Mouse (Mus musculus): ENCODE data around the gene Camk1g. TPM values are rescaled to one million over a fixed set of nuclear protein-coding genes. Genes with fewer than 3 reads are reported as not detected.
A peak's percentile ranks its signal among the peaks of the same experiment; 100 is the strongest.

Camk1g gene
- total RNA-seq, 2 experiments from 2014 or later, result 38.1 to 38.2 TPM

DNA sequence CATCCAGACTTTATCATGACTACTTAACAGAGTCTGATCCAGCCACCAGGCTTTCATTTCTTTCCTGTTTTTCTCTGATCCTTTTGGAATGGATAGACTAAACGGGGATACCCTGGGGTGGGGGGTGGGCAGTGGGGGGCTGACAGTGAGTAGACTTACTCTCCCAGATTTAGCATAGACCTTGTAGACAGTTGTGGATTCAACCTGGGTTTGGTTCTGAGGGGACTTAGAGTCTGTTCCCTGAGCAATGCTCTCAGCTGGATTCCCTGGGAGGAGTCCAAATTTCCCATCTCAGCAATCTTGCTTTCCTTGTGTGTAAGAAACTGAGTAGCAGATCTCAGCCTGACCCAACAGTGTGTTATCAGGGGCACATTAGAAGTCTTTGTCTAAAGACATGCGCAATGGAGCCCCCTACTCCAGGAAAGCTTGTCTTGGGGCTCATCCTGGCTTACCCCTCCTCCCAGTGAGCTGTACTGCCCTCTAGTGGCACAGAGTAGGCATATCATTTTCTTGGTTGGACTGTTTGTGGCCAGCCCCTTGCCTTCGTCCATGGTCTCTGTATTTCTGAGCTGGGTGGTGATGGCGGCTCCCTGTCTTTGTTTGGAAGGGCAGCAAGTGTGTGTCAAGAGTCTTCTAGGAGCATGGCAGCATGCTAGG lies 6.5 kb upstream of the Camk1g start:
- peak in 1 of 2 experiments; percentile 48 for DNase-seq (ENCODE audit: low spot score in 2 of 2)

DNA sequence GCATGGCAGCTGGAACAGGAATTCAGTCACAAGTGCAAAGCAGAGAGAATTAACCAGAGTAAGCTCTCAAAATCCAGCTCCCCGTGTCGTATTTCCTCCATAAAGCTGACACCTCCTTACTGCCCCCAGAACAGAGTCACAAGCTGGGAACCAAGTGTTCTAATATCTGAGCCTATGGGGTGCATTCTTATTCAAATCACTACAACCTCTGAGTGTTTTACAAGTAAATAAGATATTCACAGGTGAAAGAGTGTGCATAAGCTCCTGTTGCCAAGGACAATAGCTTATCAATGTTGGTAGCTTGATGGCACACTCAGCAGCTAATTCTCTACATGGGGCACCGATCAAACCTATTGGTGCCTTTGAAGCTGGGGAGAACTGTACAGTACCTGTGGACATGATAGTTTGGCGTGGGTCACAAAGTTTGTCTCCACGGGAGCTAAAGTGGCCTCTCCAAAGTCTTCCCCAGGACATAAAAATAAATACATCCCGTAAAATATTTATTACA lies 3.9 kb upstream of the Camk1g start:
- DNase-seq (ENCODE audit: low spot score in 2 of 2), result no peak

DNA sequence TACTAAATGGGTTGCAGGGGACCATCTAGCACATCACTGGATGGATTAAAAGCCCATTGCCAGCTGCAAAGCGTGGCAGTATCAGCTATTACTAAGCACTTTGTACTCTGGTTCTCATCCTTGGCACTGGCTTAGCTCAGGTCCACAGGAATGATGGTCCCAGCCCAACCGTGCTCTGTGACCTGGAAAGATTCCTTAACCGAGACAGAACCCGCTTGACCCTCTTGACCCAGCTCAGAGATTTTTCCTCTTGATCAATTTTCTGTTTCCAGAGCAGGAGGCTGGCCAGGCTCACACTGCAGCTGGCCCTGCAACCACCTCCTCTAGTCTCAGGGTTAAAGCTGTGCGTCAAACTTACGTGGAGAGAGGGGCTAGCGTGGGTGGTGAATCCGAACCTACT lies 1.0 kb downstream of the Camk1g start:
- no peak for DNase-seq (ENCODE audit: low spot score in 2 of 2)

DNA sequence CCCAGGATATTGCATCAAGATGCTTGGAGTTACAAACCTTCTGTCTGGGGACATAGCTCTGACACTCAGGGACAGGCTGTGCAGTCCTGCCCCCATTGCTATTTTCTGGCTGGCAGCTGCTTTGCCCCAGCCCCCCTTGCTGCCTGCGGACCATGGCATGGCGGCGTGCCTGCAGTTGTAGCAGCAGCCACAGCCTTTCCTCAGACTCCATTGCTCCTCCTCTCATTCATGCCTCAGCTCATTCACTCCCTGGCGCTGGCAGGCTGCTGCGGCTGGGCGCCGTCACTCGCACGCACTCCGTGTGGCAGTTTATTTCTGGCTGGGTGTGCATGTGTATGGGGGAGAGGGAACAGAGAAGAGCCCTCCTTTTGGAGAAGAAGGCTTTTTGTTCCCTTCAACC lies 2.0 kb downstream of the Camk1g start:
- DNase-seq (ENCODE audit: low spot score in 2 of 2), result peak; percentile 63 to 83

DNA sequence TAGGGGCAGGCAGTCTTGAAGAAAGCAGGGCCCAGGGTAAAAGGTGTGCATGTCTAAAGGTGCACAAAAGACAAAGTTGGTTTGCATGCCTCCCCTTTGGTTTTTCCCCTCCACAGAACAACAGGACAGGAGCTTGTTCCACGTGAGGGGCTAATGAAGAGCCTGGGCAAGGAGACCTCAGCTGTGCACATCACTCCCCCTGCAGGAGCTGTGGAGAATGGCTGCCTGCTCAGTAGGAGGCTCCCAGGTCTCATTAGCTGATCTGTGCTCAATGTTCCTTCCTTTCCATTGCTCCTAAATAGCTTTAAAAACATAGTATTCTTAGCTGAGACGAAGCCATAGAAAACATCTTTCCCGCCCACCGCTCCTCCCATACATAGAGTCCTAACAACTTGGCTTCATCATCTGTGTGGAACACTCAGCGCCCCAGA lies 6.3 kb downstream of the Camk1g start:
- DNase-seq (ENCODE audit: low spot score in 2 of 2), result peak; percentile 69 to 71

DNA sequence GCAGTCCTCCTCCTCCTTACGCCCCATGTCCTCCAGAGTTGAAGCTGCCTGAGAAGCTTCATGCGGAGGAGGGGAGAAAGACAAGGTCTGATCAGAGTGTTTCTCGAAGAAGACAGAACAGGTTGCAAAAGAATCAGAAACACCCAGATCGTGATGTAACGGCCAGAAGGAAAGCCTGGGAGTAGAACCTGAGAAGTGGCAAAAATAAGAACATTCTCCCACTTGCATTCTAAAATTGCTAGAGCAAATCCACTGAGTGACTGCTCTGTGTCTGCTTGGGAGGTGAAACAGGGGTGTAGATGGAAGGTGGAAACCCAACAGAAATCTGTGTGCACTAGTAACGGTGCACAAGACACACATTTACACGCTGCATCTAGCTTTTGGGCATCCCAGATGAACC lies 8.0 kb downstream of the Camk1g start:
- no peak for DNase-seq (ENCODE audit: low spot score in 2 of 2)

DNA sequence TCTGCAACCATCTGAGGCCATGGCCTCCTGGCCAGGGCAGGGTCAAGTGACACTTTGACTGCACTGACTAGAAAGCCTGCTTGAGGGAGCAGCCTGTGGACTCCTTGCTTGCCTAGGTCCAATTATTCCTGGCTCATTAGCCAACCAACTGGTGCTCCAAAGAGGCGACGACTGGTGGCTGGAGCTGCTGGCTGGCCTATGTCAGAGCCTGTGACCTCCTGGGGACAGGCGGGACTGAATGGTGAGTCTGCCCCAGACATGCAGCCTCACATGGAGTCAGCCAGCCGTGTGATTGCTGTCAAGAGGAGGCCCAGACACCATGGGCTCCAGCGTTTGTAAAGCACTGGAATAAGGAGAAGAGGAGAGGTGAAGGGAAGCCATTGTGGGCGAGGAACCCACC lies 8.9 kb downstream of the Camk1g start:
- no peak for DNase-seq (ENCODE audit: low spot score in 2 of 2)

DNA sequence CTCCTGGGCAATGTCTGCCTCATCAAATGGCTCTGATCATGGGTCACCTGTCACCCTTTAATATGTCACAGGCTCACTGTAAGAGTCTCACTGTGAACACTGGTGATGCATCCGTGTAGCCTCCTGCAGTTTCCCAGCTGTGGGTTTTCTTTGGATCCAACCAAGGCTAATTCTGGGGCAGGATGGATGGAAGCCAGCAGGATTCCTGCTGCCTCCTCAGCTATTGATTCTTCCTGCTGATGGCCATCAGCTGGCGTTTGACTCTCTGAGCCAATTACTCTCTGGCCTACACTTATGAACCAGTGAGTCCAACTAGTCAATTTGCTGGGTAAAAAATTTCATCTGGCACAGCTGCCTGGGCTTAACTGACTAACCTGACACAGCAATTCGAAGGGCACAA lies 10.9 kb downstream of the Camk1g start:
- no peak for DNase-seq (ENCODE audit: low spot score in 2 of 2)

DNA sequence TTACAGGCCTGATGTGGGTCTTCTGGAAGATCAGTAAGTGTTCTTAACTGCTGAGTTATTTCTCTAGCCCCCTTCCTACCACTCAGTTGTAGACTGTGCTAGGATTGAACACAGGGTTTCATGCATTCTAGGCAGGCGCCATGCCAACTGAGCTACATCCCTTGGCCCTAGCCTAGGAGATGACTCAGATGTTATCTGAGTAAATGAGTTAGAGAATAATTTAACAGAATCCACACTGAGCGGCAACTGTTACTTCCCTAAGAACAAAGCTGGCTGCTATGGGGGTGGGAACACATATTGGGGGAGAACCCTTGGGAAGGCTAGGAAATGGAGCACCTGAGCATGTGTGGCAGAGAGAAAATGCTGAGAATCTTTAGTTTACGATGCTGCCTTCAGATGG lies 18.5 kb downstream of the Camk1g start:
- DNase-seq (ENCODE audit: low spot score in 2 of 2), result peak; percentile 69 to 72

DNA sequence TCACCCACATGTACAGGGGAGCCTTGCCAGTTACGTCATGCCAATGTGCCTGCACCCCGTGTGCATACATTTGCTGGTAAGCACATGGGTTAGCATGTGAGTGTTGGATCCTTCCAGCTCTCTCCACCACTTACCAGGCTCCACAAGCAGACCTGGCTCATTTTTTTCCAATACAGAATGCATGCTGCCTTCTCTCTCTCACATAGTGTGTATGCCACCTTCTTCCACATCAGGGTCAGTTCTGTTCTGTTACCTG lies 19.6 kb downstream of the Camk1g start:
- DNase-seq (ENCODE audit: low spot score in 2 of 2), result peak; percentile 78

DNA sequence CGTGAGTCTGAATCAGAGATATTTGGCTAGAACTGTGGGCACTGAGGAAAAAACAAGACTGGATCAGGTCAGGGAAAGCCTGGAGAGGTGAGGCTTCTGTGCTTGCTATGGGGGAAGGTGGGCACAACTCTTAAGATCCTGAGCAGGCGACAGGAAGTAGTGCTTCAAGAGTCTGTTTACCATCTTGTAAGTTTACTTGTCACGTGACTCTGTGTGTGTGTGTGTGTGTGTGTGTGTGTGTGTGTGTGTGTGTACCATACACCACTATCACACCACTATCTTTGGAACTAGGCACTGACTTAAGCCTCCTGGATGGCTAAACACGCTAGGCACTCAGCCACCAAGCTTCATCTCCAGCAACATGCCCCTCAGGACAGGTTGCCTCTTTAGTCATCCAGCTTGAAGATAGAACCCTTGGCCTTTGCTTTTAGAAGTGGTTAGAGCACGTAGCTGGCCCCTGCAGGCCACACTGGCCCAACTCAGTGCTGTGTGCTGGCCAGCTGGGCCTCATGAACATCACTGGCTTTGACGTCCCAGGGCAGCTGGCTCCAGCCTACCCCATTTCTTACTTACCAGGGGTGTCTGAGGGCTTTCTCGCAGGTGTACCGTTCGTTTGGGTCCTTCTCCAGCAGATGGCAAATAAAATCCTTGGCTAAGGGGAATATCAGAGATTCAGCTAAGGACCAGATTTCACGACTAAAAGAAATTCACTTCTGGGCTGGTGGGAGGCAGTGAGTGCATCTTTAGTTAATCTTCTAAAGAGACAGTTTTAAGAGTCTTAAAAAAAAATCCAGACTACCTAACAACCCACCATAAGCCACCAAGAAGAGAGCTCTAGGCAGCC lies 20.2 kb downstream of the Camk1g start:
- DNase-seq (ENCODE audit: low spot score in 2 of 2), result no peak

DNA sequence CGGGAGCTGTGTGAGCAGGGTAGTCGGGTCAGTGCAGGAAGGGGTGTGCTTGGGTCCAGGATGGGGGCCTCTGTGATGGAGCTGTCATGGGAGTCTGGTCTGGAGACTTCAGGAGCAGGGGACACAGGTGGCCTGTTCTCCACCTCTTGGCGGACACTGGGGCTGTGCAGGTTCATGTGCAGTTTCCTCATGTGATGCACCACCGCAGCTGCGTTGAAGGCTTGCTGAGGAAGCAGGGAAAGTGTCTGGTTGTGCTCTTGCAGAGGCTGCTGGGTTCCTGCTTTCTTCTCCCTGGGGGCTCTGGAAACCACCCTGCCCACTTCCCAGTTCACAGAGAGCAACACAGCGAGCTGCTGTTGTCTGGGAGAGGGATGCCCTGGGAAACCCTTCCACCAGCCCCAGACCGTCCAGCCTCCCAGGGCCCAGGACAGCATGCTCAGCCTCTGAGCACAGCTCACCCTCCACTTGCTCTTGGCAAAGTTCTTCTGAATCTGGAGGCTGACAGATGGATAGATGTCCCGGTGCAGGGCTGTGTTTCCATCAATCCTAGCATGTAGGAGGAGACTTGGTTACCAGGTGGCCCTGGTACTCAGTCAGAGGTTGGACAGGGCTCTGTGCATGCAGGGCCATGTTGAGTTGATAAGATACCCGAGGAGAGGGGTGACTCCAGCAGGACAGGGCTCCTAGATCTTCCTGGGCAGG lies 21.7 kb downstream of the Camk1g start:
- no peak for DNase-seq (ENCODE audit: low spot score in 2 of 2)

DNA sequence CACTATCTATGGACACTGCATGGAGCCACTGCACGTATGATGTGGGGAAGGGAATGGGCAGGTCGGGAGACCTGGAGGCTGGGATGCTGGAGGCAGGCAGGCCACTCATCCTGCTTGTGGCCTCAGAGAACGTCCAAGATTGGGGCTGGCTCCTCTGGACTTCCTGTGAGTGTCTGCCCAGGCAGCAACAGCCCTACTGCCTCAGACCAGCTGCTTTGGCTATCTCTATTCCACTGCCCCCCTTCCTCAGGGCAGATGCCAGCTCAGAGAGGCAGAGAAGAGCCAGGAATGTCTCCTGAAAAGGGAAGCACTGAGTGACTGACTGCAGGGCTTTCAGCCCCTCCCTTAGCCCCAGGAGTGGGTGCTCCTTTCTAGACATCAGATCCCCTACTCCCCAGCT lies 23.2 kb downstream of the Camk1g start:
- no peak for DNase-seq (ENCODE audit: low spot score in 2 of 2)

DNA sequence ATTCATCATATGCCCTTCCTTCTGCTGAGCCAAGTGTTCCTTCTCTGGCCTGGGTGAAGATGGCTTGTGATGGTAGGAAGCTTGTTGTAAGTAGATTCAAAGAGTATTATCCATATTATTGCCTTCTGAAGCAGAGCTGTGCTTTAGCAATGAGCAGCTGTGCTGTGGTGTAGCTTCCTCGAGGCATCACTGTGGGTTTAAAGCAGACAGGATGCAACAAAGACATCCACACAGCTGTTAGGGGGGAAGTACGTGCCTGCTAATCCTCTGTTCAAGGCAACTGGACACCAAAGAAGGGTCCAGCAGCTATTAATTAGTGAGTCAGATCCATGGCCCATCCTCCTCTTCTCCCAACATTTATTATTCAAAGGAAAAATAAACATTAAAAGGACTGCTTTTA lies 25.1 kb downstream of the Camk1g start:
- DNase-seq (ENCODE audit: low spot score in 2 of 2), result no peak

DNA sequence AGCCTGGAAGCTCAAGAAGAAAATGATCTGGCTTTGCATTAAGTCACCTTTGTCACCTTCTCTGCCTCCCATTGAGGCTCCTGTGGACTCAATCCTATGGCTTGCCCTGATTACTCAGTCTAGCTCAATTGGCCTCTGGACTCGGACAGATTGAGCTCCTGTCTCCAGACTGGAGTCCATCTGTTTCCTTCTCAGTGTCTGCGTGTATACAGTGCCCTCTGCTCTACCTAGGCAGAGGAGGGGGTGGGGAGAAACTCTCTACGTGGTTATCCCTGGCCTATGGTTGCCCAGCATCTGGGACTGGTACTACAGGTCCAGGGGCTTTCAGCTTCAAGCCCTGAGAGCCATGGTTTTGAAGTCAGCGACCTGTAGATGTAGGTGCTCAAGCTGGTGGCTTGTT lies 26.2 kb downstream of the Camk1g start:
- DNase-seq (ENCODE audit: low spot score in 2 of 2), result no peak

DNA sequence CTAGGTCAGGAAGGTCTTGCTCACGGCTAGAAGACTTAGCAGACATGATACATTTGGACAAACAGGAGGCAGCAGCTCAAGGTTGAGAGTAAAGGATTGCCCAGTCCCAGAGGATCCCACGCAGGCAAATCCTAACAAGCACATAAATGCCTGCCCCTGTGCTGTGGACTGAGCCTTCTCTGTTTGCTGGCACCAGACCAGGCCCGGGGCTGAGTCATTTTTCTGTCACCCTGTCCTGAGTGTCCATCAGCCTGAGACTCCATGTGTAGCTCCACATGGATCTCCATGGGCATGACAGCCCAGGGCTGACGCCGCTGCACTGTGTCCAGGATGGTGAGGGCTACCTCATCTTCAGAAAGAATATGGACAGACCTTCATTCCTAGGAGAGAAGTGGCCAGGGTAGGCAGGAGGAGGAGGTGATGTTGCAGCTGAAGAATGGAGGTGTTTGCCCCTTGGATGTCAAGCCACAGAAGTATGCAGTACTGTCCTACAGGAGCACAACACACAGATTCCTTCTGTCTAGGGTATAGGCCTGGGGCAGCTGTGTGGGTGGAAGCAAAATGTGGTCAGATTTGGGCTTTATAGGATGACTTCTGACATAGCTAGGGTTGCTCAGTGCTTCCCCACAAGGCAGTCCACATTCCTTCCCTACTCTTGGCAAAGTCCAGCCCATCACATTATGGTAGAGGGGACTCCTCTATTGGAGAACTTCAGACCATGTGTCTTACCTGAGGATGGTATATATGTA lies 27.7 kb downstream of the Camk1g start:
- DNase-seq (ENCODE audit: low spot score in 2 of 2), result no peak

DNA sequence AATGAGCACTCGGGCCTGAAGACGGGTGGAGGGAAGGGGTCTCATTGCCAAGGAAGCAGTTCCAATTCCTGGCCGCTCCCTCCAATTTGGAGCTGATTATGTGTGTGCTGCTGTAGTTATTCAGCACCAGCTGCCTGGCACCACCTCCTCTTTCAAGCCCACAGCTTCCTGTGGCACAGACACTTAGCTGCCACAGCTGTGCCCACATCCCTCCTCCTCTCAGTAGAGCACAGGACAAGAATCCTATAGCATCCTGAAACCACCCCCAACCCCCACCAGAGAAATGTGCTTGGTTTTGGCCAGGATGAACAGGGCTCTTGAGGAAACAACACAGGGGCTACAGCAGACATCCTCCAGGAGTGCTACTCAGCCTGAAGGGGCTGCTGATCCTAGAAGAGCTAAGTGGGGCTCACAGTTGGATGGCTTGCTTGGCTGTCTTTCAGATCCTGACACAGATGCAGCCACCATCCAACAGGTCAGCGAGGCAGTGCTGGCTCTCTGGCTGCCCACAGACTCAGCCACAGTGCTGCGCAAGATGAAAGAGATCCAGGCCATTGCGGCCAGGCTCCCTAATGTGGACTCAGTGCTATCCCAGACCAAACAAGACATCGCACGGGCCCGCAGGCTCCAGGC lies 31.6 kb downstream of the Camk1g start:
- peak; percentile 61 to 82 for DNase-seq (ENCODE audit: low spot score in 2 of 2)

DNA sequence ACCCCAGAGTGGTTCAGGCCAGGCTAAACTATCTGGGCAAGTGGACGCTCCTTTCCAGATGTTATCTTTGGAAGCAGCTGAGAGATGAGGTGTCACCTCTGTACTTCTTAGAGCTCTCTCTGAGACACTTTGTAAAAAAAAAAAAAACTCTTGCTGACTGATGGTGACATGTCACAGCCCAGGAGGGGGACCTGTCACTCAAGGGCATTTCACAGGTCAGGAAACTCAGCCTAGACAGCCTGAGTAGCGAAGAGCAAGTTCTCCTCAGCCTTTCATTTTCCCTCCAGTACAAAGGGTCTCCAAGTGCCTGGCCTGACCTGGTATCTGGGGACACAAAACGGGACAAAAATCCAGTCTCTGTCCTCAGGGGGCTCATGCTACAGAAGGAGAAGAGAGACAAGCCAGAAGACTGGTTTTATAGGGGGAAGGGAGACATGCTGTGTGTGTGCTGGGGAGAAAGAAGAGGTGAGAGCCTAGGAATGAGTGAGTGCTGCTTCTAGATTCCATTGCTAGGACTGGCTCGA lies 32.2 kb downstream of the Camk1g start:
- DNase-seq (ENCODE audit: low spot score in 2 of 2), result no peak

DNA sequence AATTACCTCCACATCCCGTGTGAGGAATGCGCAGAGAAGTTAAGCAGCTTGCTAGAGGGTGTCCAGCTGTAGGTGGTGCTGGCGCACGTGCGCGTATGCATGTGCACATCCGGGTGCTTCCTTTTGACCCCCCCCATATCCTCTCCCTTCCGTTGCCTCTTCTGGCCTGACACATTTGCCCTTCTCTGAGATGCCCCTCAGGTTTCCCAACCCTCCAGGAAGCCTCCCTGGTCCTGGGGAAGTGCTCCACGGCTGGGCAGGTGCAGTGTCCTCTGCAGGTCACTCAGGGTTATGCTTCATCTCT lies 33.1 kb downstream of the Camk1g start:
- DNase-seq (ENCODE audit: low spot score in 2 of 2), result no peak

DNA sequence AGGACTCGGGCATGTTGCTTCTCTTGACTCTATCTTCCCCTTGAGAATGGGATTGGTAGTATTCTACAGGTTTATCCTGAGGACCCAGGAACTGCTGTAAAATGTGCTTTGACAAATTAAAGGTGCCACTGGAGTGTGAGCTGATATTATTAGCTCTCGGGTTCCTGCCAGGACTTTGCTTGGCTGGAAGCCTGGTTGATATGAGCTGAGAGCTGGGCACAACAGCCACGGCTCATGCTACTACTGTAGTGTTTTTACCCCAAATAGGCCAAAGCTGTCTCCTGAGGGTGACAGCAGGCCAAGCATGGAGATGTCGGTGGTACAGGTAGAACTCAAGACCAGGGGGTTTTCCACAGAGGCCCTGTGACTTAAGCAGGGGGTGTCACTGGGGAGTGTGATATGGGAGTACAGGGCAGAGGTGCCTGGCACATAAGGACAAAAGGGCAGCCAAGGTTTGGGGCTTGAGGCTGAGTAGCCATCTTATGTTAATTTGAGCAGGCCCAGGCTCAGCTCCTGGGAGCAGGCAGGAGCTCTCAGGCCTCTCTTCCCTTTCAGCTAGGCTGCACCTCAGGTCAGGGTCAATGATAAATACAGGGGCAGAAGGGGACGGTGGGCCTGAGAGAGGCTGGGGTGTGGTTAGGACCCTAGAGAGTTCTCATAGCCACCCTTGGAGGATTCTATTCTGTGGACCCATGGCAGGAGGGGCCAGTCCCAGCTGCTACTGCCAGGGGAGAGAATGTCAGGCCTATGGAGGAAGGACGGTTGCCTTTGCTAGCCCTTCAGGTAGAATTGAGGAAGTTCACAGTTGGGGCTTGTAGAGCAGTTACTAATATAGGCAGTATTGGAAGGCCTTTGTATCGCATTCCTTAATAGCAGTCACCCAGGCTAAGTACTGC lies 33.7 kb downstream of the Camk1g start:
- DNase-seq (ENCODE audit: low spot score in 2 of 2), result no peak

Measured in left cerebral cortex, adult 18-20 months (tissue).